Mouse (Mus musculus) WW6 (cell line): ENCODE results near the gene Slc25a20.

Experiments used
- DNase-seq: peaks from one replicate; pipeline ENCODE4 v3.0.0-alpha.2; 2013; ENCODE audit warnings: low read depth, low spot score

The Slc25a20 gene

GRCm38 (mm10) chr9:108686475-108686887 lies 24.6 kb downstream of the Slc25a20 start:
- no peak for DNase-seq

GRCm38 (mm10) chr9:108687181-108687580 lies 25.3 kb downstream of the Slc25a20 start:
- no peak for DNase-seq

GRCm38 (mm10) chr9:108687686-108688085 lies 25.8 kb downstream of the Slc25a20 start:
- DNase-seq, result no peak

GRCm38 (mm10) chr9:108688451-108688850 lies 26.6 kb downstream of the Slc25a20 start:
- no peak for DNase-seq

- DNase-seq, result no peak
Observed at GRCm38 (mm10) chr9:108689106-108689505, 27.2 kb downstream of the Slc25a20 start, which contains the start of gene Prkar2a. Gene Prkar2a (plus strand): TSS chr9:108689314.

- no peak for DNase-seq
Observed at GRCm38 (mm10) chr9:108689993-108690392, 28.1 kb downstream of the Slc25a20 start.

GRCm38 (mm10) chr9:108690914-108691313 lies 29.0 kb downstream of the Slc25a20 start:
- DNase-seq, result no peak

- DNase-seq, result no peak
Observed at GRCm38 (mm10) chr9:108691371-108691770, 29.5 kb downstream of the Slc25a20 start.

- no peak for DNase-seq
Observed at GRCm38 (mm10) chr9:108691846-108692225, 29.9 kb downstream of the Slc25a20 start.

GRCm38 (mm10) chr9:108692226-108693041 lies 30.5 kb downstream of the Slc25a20 start:
- no peak for DNase-seq

GRCm38 (mm10) chr9:108693946-108694345 lies 32.1 kb downstream of the Slc25a20 start:
- DNase-seq, result no peak

GRCm38 (mm10) chr9:108694533-108694932 lies 32.6 kb downstream of the Slc25a20 start:
- no peak for DNase-seq

GRCm38 (mm10) chr9:108702476-108702875 lies 40.6 kb downstream of the Slc25a20 start:
- no peak for DNase-seq

- no peak for DNase-seq
Observed at GRCm38 (mm10) chr9:108703373-108704110, 41.7 kb downstream of the Slc25a20 start.

GRCm38 (mm10) chr9:108704591-108704990 lies 42.7 kb downstream of the Slc25a20 start:
- no peak for DNase-seq

GRCm38 (mm10) chr9:108707212-108707611 lies 45.3 kb downstream of the Slc25a20 start:
- DNase-seq, result no peak

GRCm38 (mm10) chr9:108708833-108709232 lies 46.9 kb downstream of the Slc25a20 start:
- no peak for DNase-seq

- DNase-seq, result no peak
Observed at GRCm38 (mm10) chr9:108710767-108711166, 48.9 kb downstream of the Slc25a20 start.

GRCm38 (mm10) chr9:108716199-108716598 lies 54.3 kb downstream of the Slc25a20 start:
- DNase-seq, result no peak

GRCm38 (mm10) chr9:108723751-108724150 lies 61.9 kb downstream of the Slc25a20 start:
- DNase-seq, result no peak

GRCm38 (mm10) chr9:108726116-108726515 lies 64.2 kb downstream of the Slc25a20 start:
- DNase-seq, result no peak

- DNase-seq, result no peak
Observed at GRCm38 (mm10) chr9:108729050-108729449, 67.2 kb downstream of the Slc25a20 start.

GRCm38 (mm10) chr9:108732462-108732861 lies 70.6 kb downstream of the Slc25a20 start:
- no peak for DNase-seq
